Mouse (Mus musculus): ENCODE results near the gene Man1c1.

Gene Man1c1

DNA sequence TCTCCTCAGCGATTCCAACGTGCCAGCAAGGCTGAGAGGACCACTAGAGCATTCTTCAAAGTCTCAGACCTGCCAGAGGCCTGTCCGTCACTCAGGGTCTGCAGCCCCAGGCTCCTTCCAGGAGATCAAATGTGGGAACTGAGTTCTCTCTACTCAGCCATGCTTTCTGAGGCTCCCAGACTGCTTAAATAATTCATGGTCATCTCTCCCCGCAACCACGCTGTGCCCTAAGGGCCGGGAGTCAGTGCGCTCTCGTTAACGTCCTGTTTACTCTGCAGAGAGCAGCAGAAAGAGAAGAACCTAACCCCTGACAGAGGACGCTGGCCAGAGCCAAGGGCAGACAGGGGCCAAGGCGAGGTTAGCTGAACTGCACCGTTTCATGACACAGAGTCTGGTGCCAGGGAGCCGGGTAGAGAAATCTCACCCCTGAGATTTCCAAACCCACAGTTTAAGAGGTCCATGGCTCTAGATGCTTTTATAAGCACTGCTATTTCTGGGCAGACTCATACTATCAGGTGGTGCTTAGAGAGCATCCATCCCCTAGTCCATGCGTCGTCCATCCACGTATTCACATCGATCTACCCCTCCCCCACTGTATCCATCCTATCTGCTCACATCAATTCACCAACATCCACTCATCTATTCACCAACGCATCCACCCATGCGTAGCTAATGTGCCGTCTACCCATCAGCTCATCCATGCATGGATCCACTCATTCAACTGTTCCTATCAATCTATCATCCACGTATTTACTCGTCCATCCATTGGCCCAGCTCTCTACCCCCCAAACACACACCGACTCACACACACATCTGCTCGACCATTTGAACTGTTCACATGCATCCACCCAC, 131.4 kb downstream of the Man1c1 start:
- no peak for DNase-seq

DNA sequence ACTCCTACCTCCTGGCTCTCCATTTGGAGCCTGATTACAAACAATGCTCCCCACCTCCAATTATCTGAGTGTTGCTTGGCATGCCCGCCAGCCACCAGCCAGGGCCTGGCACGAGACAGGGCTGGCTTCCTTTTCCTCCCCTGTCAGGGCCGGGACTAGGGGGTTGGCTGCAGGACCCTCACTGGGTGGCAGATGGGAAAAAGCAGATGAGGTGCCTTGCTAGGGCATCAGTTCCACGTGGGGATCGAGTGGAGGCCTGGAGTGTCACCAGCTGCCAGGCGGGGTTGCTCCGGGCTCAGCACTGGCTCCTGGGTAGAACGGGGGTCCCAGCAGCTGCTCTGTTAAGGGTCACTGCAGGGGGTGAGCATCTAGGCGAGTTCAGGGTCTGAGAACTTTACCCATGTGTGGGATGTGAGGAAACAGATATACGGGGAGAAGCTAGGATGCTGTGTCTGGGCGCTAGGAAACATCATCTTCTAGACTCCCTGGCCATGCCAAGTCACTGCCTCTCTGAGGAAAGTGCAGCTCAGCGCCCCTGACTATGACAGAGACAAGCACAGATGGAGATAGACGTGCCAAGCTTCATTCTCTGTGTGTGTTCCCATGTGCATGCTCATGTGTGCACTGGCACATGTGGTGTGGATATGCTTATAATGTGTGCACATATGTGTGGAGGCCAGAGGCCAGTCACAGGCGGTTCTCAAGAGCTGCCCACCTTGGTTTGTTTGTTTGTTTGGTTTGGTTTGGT, 133.2 kb downstream of the Man1c1 start:
- no peak for DNase-seq

DNA sequence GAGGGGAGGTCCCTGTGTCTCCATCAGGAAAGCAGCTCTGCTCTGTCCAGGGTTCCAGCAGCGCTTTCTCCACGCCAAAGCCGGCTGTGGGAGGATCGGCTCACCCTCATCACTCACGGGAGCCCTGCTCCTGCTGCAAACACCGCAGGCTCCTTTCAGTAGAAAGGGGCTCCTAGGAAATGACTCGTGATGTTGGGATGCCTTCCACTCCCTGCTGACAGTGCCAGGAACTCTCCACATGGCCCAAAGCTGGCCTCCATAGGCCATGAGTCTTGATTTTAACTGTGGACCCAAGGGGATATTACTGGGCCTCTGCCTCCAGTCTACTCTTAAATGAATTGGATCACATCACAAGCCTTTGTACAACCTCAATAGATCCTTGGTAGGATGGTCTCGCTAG, 134.3 kb downstream of the Man1c1 start:
- DNase-seq = no peak

DNA sequence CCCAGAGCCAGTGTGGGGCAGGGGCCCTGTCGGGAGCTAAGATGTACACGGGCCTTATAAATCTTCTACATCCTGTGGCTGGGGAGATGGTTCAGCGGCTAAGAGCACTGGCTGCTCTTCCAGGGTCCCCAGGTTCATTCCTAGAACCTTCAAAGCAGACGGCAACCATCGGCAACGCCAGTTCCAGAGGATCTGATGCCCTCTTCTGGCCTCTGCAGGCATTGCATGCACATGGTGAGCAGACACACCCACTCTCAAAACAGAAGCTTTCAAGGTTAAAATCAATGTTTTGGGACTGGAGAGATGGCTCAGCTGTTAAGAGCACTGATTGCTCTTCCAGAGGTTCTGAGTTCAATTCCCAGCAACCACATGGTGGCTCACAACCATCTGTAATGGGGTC, 134.9 kb downstream of the Man1c1 start:
- no peak for DNase-seq

DNA sequence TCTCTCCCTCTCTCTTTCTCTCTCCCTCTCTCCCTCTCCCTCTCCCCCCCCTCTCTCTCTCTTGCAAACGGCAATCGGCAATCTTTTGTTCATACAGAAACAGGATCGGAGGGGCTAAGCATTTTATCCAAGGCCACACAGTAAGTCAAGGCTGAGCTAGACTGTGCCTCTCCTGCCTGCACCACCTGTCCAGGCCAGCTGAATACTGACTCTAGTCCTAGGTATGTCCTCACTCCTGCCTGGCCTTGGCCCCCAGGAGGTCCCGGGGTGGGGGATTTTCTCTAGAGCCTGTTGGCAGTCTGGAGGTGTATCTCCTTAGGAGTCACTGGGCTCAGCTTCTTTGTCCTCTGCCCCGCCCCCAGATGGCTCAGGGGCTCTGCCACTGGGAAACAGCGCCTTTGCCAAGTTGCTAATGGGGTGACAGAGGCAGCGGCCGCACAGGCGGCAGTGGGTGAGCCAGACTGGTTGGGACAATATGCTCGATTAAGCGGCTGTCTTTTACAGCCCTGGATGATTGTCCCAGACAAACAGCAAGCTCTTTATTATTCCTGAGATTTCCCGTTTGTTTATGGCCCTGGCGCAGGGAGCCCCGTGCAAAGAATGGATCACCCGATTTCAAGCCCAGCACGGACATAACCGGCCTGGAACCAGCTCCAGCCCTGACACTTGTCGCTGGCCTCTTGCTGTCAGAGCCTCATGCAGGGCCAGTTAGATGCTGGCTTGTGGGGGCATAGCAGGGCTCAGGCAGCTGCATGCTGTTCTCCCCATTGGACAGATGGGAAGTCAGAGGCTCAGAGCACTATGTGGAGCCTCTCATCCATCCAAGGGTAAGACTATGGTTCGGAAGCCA, 136.5 kb downstream of the Man1c1 start:
- DNase-seq = no peak

DNA sequence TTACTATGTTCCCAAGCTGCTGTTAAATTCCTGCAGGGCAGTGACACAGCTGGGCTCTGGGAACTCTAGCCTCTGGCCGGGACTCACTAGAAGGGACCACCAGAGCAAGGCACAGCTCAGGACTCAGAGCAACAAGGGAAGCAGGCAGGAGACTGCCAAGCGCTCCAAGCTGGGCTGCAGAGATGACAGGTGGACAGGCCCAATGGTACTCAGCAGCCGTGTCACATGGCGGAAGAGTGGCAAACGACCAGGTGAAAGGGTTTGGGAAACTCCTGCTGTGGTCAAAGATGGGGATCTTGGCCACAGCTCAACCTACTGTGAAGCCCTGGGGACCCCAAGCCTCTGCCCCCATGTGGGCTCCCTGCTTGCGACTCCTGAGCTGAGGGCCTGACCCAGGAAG, 140.0 kb downstream of the Man1c1 start:
- no peak for DNase-seq

DNA sequence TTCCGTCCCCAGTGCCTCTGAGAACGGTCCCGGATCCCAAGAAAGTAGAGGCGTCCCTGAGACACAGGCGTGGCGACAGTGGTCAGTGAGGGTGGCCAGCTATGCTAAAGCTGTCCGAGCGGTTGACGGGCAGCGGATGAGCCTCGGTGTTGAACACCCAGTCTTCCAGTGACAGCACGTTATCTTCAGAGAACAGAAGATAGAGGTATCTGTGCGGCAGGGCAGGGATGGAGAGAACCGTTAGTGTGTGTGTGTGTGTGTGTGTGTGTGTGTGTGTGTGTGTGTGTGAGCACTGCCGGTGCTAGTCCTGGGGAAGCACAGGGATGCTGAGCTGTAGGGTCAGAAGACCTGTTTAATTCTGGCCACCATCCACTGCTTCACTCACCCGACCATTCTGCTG, 140.5 kb downstream of the Man1c1 start:
- no peak for DNase-seq

DNA sequence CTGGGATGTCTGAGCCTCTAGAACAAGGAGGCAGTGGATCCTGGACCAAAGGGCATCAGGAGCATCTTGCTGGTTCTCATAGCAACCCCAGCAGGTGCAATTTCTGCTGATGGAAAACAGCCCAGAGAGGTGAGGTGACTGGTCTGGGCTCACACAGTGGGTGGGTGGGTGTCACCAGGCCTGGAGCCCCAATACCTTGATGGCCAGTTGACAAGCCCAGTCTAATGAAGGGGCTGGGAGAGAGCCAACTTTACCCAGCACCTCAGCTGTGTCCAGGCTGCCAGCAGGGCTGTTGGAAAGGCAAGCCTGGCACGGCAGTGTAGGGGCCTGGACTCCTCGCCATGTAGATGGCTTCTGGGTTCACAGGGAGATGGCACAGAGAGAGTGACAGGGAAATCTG, 142.1 kb downstream of the Man1c1 start:
- DNase-seq = no peak

DNA sequence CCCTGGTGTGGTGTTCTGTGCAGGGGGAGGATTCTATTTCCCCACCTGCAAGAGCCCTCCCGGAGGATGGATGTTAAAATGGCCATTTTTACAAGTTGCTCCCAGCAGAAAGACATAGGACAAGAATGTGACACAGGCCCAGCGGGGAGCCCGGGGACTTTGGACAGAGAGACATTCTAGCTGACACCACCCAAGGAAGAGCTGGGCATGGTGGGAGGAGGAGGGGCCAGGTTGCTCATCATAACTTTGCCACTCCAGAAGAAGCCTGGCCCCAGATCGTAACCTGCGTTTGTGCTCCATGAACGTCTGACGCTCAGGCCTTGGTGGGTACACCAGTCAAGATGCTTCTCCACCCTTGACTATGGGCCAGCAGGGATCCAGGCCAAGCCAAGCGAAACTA, 143.4 kb downstream of the Man1c1 start:
- DNase-seq = no peak

DNA sequence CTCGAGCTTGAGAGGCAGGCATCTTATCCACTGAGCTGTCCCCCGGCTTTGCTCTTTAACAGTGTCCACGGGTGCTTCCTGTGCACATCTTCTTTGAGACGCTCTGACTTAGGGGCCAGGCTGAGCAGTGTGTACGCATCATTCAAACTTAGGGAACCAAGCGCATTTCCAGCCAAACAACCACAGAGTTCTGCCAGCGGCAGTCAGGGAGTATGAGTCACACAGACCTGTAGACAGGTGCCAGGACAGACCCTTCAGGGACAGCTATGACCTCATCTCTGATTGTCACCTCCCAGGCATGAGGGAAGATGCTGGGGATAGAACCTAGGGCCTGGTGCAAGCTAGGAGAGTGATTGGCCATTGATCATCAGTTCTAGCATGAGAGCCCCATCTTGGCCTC, 144.9 kb downstream of the Man1c1 start:
- no peak for DNase-seq

DNA sequence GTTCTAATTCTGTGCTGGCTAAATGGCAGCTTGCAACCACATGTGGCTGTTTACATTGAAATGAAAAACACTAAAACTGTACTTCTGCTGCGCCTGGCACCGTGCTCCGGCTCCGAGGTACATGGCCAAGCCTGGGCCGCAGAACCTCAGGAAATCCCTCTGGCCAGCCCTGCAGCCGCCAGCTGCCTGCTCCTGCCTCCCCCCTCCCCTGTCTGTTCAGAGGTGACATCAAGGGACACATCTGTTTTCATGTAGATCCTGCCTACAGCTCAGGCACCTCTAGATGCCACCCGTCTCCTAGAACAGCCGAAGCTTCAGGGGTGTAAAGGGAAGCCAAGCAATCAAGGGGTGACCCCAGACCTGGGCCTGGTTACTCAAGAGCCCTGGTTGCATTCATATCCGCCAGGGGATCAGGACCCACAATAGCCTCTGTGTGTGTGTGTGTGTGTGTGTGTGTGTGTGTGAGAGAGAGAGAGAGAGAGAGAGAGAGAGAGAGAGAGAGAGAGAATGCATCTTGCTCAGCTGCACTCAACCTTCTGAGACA, 145.4 kb downstream of the Man1c1 start:
- DNase-seq = no peak

DNA sequence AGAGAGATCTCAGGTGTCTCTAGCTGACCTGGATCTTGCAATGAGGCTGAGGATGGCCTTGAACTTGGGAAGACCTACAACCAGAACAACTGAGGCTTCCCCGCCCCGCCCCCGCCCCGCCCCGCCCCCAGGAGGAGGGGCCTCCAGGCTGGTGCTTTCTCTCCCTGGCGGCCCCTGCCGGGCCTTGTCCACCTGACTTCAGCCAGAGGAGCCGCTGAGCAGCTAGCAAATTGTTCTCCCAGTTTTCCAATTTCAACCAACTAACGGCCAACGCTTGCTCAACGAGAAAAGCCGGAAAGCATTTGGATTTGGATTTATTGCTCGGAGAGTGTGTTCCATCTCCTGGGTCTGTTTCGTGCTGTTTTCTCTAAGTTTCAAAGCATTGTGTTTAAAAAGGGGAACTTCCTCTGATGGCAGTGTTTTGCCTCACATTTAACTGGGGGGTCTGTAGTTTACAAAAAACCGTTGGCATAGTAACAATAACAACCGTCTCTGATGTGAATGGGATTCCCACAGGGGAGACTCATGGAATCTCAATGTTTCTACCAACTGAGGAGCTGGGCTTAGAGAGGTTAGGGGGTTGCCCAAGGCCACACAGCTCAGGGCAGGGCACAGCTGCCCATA, 146.4 kb downstream of the Man1c1 start:
- DNase-seq = no peak

DNA sequence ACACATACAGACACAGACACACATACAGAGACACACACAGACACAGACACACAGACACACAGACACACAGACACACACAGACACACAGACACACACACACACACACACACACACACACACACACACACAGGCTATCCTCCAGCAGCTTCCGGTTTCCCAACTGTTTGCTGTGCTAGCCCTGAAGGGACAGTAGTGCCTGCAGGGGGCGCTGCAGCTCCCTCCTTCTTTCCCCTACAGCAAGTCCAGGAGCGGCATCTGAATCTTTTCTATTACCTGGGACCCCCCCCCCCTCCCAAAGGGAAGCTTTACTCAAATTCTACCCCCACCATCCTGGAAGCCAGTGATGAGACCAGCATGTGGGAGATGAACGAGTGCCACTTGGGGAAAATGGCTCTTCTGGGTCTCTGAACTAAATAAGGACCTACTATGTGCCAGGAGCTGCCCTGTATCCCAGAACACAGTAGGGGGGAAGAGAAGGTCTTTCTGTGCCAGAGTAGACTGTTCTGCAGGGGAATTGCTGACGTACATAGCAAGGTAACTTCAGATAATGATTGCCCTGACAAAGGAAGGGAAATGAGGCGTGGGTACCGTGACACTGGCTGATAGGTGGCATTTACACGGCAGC, 148.0 kb downstream of the Man1c1 start:
- DNase-seq = peak; percentile 46

DNA sequence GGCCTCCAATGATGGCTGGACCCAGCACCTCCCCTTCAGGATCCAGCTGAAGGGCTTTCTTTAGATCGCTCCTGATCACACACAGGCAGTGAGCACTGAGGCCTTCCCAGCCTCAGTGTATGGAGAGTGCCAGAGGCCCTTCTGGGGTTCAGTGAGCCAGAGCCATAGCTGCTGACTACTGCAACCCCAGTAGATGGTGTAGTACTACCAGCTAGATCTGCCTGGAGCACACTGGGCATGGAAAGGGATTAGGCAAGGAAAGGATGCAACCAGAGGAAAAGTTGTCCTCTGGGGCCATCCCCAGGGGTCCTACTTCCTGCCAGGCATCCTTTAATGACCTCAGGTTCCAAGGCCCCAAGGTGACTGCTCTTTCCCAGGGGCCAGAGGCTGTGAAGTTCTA, 150.5 kb downstream of the Man1c1 start:
- DNase-seq = no peak

DNA sequence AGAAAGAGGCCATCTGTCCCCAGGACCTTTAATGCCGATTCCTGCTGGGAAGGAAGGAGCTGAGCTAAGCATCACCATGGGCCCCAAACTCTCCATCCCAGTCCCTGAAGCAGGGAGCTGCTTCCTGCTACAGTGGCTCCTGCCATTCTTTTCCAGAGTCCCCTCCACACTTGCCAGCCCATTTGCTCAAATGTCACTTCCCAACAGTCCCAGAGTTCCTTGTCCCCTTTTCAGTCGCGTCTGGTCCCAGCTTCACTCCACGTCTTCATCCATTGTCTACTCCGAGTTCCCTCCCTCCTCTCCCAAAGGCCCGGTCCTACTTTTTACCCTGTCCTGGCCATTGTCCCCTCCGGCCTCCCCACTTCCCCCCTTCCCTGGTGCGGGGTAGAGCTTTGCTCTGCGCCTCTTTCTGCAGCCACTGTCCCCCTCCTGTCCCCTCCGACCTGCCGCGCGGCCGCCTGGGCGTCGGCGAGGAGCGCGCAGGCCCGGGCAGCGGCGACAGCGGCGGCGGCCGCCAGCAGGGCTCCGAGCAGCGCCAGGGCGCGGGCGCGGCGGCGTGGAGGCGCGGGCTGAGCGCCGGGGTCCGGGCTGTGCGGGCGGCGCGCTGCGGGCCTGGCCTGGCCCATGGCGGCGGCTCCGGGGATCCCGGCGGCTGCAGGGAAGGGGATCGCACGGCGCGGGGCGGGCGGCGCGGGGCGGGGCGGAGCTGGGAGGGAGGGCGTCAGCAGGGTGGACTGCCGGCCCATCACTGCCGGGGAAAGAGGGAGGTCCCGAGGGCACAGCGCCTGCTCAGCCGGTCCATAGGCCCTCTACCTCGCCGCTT, 152.4 kb downstream of the Man1c1 start, which contains the start of gene Selenon:
Gene Selenon, minus strand, starts transcription at position 673 of the 823 bp plus-strand sequence.
- DNase-seq = peak; percentile 70

DNA sequence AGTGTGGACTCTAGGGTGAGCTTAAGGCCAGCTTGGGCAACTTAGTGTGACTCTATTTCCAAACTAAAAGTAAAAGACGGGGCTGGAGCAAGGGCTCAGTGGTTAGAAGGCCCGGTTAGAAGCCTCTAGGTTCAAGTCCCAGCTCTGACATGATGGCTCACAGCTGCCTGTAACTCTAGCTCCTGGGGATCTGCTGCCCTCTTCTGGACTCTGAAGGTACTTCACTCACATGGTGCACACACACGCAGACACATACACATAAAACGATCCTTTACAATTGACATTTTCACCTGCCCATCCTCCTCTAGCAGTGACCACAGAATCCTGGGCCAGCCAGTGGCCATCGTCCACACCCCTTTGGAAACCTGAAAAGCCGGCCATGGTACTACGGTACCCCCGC, 154.2 kb downstream of the Man1c1 start:
- DNase-seq = no peak

DNA sequence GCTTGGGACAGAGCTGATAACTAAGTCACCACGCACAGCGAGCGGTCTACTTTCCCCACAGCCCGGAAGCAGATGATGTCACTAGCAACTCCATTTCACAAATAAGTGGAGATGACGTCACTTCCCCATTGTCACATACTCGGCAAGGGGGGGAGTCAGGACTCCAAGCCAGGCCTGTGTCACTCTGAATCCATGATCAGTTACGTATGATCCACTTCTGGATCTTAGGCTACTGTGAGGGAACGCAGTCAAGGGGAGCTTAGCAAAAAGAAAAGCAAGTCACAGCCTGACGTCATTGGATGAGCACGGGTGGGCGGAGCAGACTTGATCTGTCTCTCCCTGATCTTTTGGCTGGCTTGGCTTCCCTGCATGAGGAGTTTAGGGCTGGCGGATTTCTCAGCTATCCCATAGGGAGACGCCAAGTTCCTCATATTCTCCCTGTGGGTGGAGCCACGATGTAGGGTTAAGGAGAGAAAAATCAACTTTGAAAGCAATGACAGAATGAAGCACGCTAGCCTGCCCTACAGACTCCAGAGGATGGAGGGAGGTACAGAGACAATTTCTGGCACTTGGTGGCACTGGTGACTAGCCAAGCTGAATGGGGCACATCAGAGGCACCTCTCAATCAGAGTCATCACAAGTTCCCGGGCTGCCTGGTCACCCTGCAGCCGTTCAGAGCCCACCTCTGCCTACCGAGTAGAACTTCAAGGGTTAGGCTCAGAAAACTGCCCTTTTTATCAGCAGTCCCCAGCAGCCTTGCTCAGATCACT, 155.7 kb downstream of the Man1c1 start:
- DNase-seq = peak; percentile 57

DNA sequence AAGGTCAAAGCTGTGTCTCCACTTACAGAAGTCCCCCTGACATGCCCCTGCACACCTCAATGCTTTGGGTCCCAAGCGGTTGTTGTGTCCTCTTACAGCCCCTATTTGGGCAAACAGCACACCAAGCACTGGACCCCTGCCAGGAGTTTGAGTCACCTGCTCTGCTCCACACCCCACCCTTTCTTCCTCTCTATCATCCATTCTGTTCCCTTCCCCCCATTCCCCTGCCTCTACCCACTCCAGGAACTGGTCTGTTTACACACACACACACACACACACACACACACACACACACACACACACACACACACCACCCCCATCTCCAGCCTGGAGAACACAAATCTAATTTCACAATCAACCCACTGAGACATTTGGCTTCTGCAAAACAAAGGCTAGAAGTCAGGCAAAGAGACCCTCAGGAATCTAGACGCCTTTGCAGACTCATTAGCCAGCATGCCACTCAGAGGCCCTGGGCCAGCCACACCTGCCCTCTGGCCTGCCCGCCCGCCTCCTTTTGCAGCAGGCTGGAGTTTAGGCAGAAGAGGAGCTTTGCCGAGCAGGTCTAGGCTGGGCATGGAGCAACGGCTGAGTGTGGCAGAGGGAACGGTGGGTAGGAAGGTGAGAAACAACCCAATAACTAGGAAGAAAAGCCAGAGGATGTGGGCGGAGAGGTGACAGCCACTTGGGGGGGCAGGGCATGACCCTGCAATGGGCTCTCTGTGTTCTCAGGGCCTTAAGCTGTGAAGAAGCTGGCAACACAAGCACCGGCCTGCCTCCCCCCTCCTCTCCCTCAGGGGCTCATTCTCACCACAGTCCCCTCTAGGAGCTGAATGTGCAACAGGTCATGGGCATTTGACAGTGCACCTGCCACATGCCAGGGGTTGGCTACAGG, 157.0 kb downstream of the Man1c1 start:
- peak; percentile 75 for DNase-seq

DNA sequence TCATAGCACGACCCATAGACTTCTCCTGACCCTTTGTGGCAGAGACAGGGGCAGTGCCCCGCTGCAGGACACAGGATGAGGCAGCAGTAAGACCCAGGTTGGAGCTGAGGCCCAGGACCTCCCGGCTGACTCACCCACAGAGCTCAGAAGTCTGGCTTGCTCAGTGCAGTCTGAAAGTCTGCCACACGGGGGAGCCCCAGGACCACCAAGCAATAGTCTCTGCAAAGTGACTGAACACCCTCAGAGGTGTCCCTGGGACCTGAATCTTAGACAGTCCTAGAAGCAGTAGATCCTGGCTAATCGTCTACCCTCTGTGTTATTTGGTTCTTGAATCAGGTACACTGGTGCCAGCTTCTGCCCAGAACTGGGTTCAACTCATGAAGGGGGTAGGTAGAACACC, 160.8 kb downstream of the Man1c1 start:
- peak; percentile 96 for DNase-seq
